Mouse (Mus musculus) megakaryocyte, embryonic 14.5 days (primary cell): ENCODE data around the gene Arid5b. TPM values are rescaled to one million over a fixed set of nuclear protein-coding genes. Genes with fewer than 3 reads are reported as not detected.
A peak's percentile ranks its signal among the peaks of the same experiment; 100 is the strongest.

Experiments used
- H3K27me3 ChIP-seq: replicated peaks from 2 replicates; pipeline ENCODE3; 2012; ENCODE audit warnings: inconsistent platforms
- H3K36me3 ChIP-seq: replicated peaks from 2 replicates; pipeline ENCODE3; 2012; ENCODE audit warnings: low read length, inconsistent platforms, mixed read lengths
- H3K4me1 ChIP-seq: 2 replicates; pipeline ENCODE4 v1.6.1; 2012; ENCODE audit warnings: inconsistent platforms
- H3K4me3 ChIP-seq: replicated peaks from 2 replicates; pipeline ENCODE3; 2012; ENCODE audit warnings: moderate library complexity, mild to moderate bottlenecking, inconsistent platforms
- H3K9me3 ChIP-seq: 2 replicates; pipeline ENCODE4 v1.6.1; 2012; ENCODE audit warnings: inconsistent platforms
- FLI1 ChIP-seq: IDR thresholded peaks from 2 replicates; pipeline ENCODE4 v1.6.1; 2012; ENCODE audit warnings: low read length, inconsistent platforms, mixed read lengths
- GATA1 ChIP-seq: IDR thresholded peaks from 3 replicates; pipeline ENCODE4 v1.6.1; 2012; ENCODE audit warnings: mixed read lengths, low read length, inconsistent platforms, borderline replicate concordance
- polyA plus RNA-seq: library from polyadenylated mRNA; stranded (reverse); fragments of >175 nt; gene quantifications from 2 replicates; pipeline ENCODE4 v1.2.3, GENCODE M21; 2012; ENCODE audit warnings: low replicate concordance; ENCODE audit not compliant: insufficient read depth

The Arid5b gene
- polyA plus RNA-seq, 1 experiment = 0.63 TPM

DNA sequence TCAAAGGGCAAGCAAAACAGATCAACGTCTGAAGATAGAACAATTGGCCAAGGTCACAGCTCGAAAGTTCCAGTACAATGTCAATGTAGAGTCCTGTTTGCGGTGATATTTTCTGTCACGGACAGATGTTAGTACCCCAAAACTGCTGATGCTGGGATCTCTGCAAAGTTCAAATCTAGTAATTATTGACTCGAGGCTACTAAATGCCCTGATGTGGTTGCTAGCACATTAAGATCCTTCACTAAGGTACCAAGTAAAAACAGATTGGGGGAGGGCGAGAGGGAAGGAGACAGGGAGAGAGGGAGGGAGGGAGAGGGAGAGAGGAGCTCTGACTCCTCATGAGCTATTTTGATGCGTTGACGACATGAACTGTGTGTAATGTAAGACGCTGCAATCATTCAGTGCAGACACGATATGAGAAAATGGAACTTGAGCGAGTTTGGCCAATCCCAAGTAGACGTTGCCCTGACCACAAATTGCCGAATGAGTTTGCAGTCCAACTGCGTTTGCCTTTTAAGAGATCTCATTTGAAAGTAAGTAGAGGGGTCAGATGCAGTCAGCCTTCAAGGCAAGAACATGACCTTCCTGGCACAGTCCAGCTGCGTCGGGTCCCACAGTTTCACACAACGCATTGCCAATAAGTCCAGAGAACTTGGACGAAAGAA, 133.1 kb downstream of the Arid5b start:
- Histone ChIP-seq H3K4me1 (peaks cover 15% of the 10 kb centered on the region), H3K27me3 (no peaks in the 10 kb centered on the region), H3K4me3 (no peak overlapping the region), H3K9me3 (peaks cover 4% of the 10 kb centered on the region; the same call in 1 of the 2 replicates), H3K36me3 (peaks cover 6% of the 10 kb centered on the region)
- TF ChIP-seq FLI1 = no peak
- no peak for TF ChIP-seq GATA1

DNA sequence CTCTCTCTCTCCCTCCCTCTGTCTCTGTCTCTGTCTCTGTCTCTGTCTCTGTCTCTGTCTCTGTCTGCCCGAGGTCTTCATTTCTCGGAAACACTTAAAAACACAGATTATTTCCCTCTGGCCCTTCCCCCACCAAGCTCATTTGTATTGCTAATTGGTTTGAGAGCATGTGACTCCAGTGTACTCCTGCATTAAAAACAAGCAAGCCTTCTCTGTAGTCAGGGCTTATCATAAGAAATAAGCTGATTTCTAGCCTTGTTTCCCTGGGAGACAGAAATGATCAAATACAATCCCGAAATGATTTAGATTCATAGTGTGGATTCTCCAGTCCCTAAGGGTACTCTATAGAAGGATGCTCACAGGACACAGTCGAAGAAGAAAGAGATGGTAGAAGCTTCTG, 136.0 kb downstream of the Arid5b start:
- H3K4me3 ChIP-seq = no peak overlapping the region
- peaks cover 32% of the 10 kb centered on the region for H3K4me1 ChIP-seq
- peaks cover 6% of the 10 kb centered on the region for H3K36me3 ChIP-seq
- no peaks in the 10 kb centered on the region for H3K27me3 ChIP-seq
- H3K9me3 ChIP-seq = no peaks in the 10 kb centered on the region
- TF ChIP-seq FLI1 (no peak), GATA1 (no peak)

DNA sequence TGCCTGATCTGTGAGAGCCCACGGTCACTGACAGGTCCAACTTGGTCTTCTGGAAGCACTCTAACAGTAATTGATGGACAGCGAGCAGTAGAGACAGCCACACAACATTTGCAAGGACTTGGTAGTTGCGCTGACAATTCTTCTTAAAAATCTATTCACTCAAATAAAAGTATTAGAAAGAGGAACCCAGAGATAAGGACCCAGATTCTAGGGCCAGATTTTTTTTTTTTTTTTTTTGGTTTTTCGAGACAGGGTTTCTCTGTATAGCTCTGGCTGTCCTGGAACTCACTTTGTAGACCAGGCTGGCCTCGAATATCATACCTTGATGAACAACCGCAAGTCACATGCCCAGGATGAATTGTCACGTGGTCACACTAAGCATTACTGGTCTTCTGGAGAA, 137.0 kb downstream of the Arid5b start:
- Histone ChIP-seq H3K27me3 (peaks cover under 1% of the 10 kb centered on the region), H3K36me3 (peaks cover 6% of the 10 kb centered on the region), H3K9me3 (no peaks in the 10 kb centered on the region), H3K4me1 (peaks cover 31% of the 10 kb centered on the region), H3K4me3 (no peak overlapping the region)
- TF ChIP-seq FLI1 (no peak), GATA1 (no peak)

DNA sequence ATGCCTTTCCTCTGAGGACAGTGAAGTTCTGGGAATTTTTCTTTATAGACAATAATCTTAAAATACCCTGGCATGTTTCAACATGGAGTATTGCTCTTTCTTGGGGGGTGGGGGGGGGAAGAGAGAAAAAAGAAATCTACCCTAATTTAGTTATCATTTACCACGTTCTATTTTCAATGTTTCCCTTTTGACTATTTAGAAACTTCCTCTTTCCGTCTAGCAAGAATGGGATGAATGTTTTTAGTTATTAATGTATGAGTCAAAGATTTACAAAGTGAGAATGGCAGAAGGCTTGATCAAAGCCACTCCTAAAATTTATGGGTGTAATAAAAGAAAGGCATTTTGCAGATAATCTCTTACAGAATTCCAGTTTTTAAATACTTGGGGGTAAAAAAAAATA, 137.7 kb downstream of the Arid5b start:
- peaks cover 6% of the 10 kb centered on the region for H3K36me3 ChIP-seq
- H3K9me3 ChIP-seq = no peaks in the 10 kb centered on the region
- H3K27me3 ChIP-seq = peaks cover 2% of the 10 kb centered on the region
- peaks cover 32% of the 10 kb centered on the region for H3K4me1 ChIP-seq
- no peak for TF ChIP-seq GATA1
- TF ChIP-seq FLI1 = no peak
- no peak overlapping the region for H3K4me3 ChIP-seq

DNA sequence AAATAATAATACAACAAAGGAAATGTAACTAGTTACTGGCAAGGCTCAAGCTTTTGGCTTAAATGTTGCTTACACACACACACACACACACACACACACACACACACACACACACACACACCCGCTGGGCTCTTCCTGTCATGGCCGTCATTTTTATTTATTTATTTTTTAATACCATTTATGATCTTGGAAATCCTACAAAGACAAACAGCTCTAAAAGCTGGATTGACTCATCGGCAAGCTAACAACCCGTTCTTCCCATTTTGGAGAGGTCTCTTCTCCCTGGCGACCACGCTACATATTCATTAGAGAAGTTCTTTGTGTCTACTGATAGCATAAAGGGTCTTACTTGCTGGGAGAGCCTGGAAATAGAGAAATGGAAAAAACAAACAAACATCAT, 138.2 kb downstream of the Arid5b start:
- H3K27me3 ChIP-seq = peaks cover 2% of the 10 kb centered on the region
- peaks cover 28% of the 10 kb centered on the region for H3K4me1 ChIP-seq
- TF ChIP-seq GATA1 (no peak), FLI1 (no peak)
- H3K9me3 ChIP-seq = no peaks in the 10 kb centered on the region
- H3K36me3 ChIP-seq = peaks cover under 1% of the 10 kb centered on the region
- no peak overlapping the region for H3K4me3 ChIP-seq

DNA sequence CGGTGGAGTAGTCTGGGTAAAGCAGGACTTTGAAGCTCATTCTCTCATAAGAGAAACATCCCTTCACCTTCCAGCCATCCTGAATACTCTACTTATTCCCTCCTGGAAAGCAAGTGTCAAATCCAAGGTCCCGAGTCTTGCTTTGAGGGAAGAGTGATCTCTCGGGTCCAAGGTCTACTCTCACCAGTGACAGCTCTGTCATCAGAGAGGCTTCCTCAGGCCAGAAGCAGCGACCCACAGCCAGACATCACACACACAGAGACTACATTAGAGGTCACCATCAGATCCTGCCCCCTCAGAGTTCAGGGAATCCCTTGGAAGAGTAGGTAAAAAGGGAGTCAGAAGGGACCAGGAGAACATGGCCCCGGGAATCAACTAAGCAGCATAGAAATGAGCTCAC, 140.4 kb downstream of the Arid5b start:
- Histone ChIP-seq H3K4me3 (no peak overlapping the region), H3K9me3 (no peaks in the 10 kb centered on the region), H3K4me1 (peaks cover 28% of the 10 kb centered on the region), H3K27me3 (peaks cover 5% of the 10 kb centered on the region), H3K36me3 (peaks cover 3% of the 10 kb centered on the region)
- TF ChIP-seq FLI1 = no peak
- no peak for TF ChIP-seq GATA1

DNA sequence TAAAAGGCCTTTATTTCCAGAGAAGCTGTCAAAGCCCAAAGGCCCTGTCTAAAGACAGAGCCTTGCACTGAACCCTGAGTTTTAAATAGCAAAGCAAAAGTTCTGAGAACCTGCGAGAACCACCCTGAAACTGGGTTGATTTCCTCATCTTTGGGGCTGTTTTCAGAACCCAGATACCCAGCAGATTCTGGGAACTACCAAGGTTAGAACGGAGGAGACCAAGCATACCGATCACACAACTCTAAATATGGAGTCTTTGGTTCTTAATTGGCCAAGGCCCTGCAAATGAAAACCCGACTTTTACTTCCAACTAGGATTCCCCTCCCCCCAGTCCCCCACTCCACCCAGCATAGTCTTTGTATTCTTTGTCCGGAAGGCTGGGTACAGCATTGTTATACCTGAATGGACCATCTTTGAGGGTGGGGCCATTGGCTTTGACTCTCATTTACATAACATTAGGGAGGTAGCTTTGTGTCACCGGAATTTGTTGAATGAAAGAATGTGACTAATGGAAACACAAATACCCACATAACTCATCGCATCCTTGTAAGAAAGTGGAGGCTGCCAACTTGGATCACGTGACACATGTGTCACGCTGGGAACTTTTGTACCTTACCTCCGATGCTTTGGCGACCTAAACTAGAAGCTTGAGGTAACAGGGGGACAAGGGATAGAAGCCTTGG, 141.2 kb downstream of the Arid5b start:
- no peaks in the 10 kb centered on the region for H3K9me3 ChIP-seq
- TF ChIP-seq GATA1 (no peak), FLI1 (no peak)
- H3K4me1 ChIP-seq = peaks cover 28% of the 10 kb centered on the region
- peaks cover 6% of the 10 kb centered on the region for H3K36me3 ChIP-seq
- no peak overlapping the region for H3K4me3 ChIP-seq
- H3K27me3 ChIP-seq = peaks cover 5% of the 10 kb centered on the region

DNA sequence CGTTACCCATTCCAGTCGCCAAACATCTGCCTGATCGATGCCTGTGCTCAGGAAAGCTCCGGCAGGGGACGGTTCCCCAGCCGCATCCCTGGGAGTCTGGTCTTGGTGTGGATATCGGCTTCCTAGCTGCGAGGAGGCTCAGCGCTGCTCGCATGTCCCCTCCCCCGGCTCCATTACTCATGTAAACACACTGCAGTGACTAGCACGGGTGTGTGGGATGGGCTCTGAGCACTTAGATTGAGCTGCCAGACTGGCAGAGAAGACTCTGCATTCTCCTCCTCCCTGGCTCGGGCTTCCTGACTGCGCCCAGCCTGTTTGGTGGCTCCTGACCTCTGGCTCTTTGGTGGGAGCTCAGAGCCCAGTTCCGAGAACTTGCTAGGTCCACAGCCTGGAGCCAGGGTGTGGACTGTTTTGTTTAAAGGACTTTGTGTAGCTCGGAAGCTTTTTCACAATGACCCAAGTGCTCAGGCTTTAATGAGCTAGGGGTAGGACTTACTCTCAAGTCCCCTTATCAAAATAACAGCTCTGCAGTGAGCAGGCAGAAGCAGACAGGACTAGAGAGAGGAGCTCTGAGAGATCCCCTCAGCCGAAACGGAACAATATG, 142.0 kb downstream of the Arid5b start:
- Histone ChIP-seq H3K4me1 (peaks cover 28% of the 10 kb centered on the region), H3K4me3 (peak overlapping the region; percentile 86), H3K36me3 (peaks cover 6% of the 10 kb centered on the region), H3K27me3 (peaks cover 6% of the 10 kb centered on the region), H3K9me3 (no peaks in the 10 kb centered on the region)
- TF ChIP-seq GATA1 = no peak
- no peak for TF ChIP-seq FLI1

DNA sequence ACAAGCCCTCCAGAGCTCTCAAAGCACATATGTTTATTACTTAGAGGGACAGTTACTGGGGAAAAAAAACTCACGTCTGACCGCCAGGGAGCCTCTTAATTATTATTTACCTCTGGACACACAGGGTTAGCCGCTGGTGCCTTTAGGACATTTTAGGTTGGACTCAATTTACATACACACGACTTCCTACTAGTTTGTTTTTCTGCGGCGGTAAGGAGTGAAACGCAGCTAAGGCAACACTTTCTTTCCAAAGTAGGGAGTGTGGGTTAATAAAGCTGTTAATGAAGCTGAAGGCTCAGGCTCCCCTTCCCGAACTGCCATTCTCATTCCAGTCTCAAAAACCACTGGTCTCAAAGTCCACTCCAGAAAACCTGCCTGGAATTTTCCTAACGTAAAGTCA, 142.5 kb downstream of the Arid5b start:
- peak overlapping the region; percentile 86 for H3K4me3 ChIP-seq
- H3K4me1 ChIP-seq = peaks cover 28% of the 10 kb centered on the region
- peaks cover 6% of the 10 kb centered on the region for H3K36me3 ChIP-seq
- no peak for TF ChIP-seq GATA1
- TF ChIP-seq FLI1 = no peak
- no peaks in the 10 kb centered on the region for H3K9me3 ChIP-seq
- H3K27me3 ChIP-seq = peaks cover 6% of the 10 kb centered on the region

DNA sequence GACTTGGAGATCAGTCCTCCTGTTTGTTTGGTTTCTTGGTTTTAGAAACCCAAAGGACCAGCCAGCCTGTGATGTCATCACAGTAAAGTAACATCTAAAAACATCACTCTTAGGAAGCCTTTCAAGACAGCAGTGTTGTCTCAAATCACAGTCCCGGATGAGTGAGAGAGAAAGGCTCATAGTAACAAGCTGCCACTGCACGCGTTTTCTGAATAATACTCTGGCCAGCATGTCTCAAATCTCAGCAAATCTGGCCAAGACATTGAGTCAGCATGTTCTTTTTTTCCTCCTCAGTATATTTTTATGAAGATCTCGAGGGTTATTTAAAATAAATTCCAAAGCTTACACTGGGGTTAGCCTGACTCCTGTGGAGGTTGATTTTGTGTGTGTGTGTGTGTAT, 143.1 kb downstream of the Arid5b start:
- H3K36me3 ChIP-seq = peaks cover 6% of the 10 kb centered on the region
- no peaks in the 10 kb centered on the region for H3K9me3 ChIP-seq
- H3K27me3 ChIP-seq = peaks cover 6% of the 10 kb centered on the region
- peaks cover 28% of the 10 kb centered on the region for H3K4me1 ChIP-seq
- no peak overlapping the region for H3K4me3 ChIP-seq
- no peak for TF ChIP-seq GATA1
- TF ChIP-seq FLI1 = no peak
